Mouse (Mus musculus) embryo, embryonic 10 days (tissue): Measurements from ENCODE around the gene Srf.
A peak's percentile ranks its signal among the peaks of the same experiment; 100 is the strongest.

Experiments
- DNase-seq: peaks from one replicate; pipeline ENCODE4 v3.0.0-alpha.2; 2015; ENCODE audit warnings: low spot score

The Srf gene

GRCm38 (mm10) chr17:46519971-46520370 is 36.0 kb downstream of the Srf start:
- DNase-seq, result no peak

DNA sequence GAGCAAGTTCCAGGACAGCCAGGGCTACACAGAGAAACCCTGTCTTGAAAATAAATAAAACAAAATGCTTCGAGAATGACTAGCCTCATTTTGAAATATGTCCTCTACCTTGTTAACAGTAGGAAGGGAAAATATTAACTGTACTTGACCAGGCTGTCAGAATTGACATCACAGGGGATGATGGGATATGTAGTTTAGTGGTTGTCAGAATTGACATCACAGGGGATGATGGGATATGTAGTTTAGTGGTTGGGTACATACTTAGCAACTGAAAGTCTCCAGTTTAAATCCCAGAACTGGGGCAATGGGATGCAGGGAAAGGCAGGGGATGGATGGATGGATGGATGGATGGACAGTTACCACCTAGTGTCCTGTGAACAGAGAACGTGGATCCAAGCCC is 42.6 kb downstream of the Srf start:
- DNase-seq, result no peak

DNA sequence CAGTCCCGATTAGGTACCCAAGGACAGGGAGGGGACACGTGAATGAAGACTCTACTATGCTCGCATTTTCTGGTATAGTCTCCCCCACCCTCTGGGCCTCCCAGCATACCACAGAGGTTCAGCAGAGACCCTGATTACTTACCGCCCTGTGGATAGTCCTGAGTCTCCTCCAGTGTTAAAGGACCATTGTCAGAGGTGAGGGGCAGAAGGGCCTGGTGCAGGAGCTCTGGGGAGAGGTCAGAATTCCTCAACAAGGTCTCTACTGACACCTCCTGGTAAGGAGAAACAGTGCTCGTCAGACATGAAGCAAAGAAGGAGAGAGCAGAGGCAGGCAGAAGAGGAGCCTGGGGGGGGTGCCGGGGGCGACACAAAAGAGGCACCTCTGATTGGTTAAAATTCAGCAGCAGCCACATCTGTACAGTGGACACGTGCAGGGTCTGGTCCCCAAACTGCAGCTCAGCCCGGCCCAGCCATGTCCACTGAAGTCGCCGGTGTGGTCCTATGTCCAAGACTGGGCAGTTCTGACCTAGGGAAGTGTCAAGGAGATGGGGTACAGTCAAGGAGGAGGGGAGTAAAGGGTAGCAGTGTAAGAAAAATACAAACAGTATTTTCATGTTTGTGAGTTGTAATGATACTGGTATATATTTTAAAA is 44.8 kb downstream of the Srf start:
- peak; percentile 77 for DNase-seq

GRCm38 (mm10) chr17:46505617-46506016 is 50.4 kb downstream of the Srf start:
- no peak for DNase-seq

DNA sequence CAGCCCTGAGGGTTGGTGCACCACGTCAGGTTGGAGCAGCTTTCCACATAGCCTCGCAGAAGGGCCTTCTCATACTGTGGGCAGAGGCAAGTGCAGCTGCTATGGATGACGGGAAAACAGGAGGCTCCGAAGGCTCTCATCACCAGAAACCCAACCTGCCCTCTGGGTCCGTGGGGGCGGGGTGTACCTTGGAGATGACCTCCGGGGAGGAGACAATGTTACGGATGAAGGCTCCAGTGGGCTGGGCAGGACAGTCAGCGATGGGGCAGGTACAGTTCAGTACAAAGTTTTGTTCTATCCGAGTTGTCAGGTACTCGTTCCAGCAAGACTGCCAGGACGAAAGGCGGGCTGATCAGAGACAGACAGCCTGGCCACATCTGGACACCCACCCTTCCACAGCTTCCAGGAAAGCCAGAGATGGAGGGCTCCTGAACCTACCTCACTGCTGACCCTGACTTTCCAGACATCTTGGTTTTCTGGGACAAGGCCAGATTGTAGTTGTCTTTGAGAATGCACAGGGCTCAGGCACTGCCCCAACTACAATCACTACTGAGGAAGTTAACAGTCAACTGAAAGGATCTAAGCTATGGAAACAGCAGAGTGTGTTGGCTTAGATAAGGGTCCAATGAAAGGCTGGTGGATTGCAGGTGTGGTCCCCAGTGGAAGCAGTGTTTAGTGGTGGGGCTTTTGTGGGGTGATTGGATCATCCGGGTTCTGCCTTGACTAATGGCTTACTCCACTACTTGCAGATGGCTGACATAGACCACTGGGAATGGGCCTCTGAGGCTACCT is 51.9 kb downstream of the Srf start:
- DNase-seq, result no peak

- no peak for DNase-seq
These were observed 53.2 kb downstream of the Srf start for GRCm38 (mm10) chr17:46502775-46503174.
